Mouse (Mus musculus) kidney, adult 9 months (tissue): ENCODE data around the gene Eml4.

Experiments
- DNase-seq: peaks from one replicate; pipeline ENCODE4 v3.0.0; 2022

Gene Eml4

GRCm38 (mm10) chr17:83513655-83514212, 163.0 kb downstream of the Eml4 start:
- DNase-seq: no peak

GRCm38 (mm10) chr17:83514213-83514701, 163.5 kb downstream of the Eml4 start:
- peak; percentile 94 for DNase-seq

- no peak for DNase-seq
These were observed 166.7 kb downstream of the Eml4 start, which contains the start of gene Cox7a2l for GRCm38 (mm10) chr17:83517280-83518015. Gene Cox7a2l, minus strand, starts transcription at chr17:83517330.

- DNase-seq: no peak
These were observed 171.2 kb downstream of the Eml4 start for GRCm38 (mm10) chr17:83521881-83522280.

- peak; percentile 56 for DNase-seq
These were observed 172.1 kb downstream of the Eml4 start for GRCm38 (mm10) chr17:83522590-83523379.

- no peak for DNase-seq
These were observed 174.0 kb downstream of the Eml4 start for GRCm38 (mm10) chr17:83524753-83525152.

- no peak for DNase-seq
These were observed 174.9 kb downstream of the Eml4 start for GRCm38 (mm10) chr17:83525596-83525995.

- no peak for DNase-seq
These were observed 175.4 kb downstream of the Eml4 start for GRCm38 (mm10) chr17:83526091-83526561.

GRCm38 (mm10) chr17:83526624-83527532, 176.1 kb downstream of the Eml4 start:
- peak; percentile 47 for DNase-seq

- peak; percentile 57 for DNase-seq
These were observed 177.1 kb downstream of the Eml4 start for GRCm38 (mm10) chr17:83527651-83528381.
